Mouse (Mus musculus) kidney, adult 8-10 months (tissue): ENCODE data around the gene Ewsr1.

Experiments
- DNase-seq, 2 experiments: peaks; one replicate each; pipeline ENCODE4 v3.0.0; 2022

Gene Ewsr1

DNA sequence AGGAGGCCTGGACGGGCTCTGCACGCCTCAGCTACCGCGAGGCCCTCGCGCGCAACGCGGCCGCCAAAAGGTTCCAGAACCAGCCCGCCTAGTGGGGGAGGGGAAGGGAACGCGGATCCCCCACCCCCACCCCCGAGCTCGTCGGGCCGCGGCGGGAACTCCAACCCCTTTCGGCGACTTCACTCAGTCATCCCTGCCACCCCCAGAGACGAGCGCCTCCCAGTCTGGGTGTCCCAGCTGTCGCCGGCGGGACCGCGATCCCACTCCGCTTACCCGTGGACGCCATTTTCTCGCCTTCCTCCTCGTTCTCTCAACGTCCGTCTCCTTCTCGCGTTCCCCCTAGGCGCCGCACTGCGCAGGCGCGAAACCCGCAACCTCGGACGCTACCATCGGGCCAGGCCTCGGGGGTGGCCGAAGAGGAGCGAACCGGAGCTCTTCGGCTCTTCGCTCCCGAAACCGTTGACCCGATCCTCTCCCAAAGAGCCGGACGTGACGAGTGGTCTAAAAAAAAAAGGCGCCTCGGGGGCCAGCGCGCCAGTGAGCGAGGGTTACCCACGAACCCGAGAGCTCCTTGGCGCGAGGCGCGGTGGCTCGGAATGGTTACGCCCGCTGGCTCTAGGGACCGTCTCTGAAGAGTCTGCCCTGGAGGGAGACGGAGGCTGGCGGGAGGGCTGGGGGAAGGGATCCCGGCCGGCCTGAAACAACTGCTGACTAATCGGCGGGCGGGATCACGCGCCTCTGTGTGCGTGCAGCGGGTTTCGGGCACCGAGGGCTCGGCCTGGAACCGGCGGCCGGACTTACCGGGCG lies at the start of gene Ewsr1, which contains the start of gene Rhbdd3:
Gene Ewsr1 (minus strand): TSS at position 531 of the 807 bp plus-strand sequence.
Gene Rhbdd3 (plus strand): TSS at position 191 of the 807 bp plus-strand sequence.
- peak; percentile 94 to 96 for DNase-seq

DNA sequence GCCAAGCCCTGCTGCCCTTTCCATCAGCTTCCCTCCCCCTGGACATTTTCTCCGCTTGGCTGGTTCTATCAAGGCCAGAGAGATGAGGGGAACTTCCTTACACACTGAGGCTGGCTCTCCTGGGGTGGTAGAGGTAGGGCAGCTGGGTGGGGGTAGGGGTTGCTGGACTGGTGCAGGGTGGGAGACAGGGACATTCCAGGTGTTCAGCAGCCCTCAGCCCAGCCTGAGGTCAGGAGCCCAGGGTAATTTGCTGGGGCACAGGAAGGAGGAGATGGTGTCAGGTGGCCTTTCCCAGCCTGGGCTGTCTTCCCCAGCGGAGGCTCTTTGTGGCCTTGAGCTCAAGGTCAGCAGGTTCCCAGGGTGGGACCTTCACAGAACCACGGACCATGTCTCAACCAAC lies 46.5 kb upstream of the Ewsr1 start:
- no peak for DNase-seq

DNA sequence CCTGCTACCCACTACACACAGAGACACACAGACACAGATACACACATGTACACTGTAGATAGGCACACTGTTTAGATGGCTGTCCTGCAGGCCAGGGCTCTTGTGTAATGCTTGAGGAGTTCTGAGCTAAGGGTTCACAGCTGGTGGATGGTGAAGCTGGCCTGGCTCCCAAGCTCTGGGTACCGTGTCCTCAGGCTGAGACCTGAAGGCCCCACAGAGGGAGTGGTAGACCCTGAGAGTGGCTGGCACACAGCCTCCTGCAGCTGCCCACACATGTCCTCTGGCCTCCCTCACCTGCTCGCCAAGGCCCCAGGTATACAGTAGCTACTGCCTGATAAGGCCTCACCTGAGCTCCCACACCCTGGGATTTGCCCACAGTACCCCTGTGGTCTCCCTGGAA lies 42.9 kb upstream of the Ewsr1 start:
- no peak for DNase-seq

DNA sequence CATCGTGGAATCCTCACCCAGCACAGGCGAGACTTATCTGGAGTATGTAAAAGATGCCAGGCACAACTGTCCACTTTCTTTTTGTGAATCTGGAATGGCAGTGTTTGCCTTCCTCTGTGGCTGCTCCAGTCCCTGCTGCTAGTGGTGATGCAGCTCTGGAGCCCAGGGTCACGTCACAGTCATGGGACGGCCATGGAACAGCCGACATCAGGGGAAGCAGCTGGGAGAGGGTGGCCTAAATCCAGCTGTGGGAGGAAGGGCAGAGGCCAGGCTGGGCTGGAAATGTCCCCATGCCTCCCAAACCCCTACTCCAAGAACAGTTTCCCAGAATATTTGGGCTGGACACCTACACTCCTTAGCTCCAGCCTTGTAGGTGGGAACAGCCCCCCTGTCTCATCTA lies 42.2 kb upstream of the Ewsr1 start:
- DNase-seq = no peak

DNA sequence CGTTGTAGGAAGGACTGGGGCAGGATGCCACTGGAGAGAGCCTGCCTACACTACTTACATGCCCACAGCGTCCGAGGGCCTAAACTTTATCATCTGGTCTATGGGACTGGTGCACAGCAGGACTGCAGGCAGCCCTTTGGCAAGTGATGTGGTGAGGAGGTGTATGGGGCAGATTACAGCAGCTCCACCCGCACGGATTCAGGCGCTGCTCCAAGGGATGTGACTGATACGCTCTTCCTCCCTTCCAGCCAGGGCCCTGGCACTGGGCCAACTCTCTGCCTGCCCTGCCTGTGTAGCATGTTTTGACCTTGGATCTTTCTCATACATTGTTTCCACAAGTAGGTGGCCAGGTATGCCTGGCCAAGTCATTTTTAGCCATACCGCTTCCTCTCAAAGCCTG lies 41.6 kb upstream of the Ewsr1 start:
- DNase-seq = peak; percentile 61 to 66

DNA sequence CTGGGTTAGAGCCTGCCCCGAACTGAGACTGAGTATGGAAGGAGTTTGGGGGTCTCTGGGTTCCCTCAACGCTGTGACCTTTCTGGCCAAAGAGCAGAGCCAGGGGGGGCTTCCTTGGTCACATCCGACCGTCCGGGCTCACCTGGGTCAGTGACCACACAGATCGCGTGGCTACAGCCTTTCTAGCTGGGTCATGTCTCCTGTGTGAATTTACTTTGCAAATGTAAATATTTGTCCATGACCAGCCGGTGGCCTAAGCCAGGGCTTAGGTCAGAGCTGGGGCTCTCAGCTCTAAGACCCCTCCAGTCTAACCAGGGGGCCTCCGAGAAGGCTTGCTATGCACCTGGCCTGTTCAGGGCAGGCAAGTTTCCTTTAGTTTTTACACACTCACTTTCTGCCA lies 40.3 kb upstream of the Ewsr1 start:
- no peak for DNase-seq

DNA sequence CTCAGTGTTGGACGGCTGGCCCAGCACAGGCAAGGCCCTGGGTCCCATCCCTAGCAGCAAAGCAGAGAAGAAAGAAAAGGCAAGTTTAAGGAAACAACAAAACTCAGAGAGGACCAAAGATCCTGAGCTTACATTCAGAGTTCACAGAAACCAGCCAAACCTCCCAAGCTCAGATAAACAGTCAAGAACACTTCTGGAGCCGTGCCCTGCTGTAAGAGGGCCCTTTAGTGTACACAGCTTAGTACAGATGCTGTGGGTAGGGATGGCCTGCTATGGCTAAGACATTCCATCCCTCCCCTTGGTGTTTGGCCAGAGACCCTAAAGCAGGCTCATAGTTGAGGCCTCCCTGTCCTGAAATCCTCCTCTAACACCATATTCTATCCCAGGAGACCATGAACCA lies 39.6 kb upstream of the Ewsr1 start:
- DNase-seq = no peak

DNA sequence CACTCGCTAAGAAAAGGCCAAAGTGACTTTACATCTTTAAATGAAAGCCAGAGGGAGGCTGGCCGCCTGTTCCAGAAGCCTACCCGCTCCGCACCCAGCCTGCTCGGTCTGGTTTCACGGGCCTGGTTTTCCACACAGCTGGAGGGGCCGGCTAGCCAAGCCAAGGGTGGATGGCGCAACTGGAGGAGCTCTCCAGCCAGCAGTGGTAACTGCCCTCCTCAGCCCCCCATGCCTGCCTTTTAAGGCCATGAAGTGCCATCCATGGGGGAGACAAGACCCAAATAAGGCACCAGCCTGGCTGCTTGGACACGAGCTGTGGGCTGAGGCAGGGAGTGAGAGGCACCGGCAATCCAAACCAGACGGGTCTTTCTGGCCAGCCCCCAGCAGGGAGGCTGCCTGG lies 36.8 kb upstream of the Ewsr1 start:
- DNase-seq = peak in 1 of 2 experiments; percentile 39

DNA sequence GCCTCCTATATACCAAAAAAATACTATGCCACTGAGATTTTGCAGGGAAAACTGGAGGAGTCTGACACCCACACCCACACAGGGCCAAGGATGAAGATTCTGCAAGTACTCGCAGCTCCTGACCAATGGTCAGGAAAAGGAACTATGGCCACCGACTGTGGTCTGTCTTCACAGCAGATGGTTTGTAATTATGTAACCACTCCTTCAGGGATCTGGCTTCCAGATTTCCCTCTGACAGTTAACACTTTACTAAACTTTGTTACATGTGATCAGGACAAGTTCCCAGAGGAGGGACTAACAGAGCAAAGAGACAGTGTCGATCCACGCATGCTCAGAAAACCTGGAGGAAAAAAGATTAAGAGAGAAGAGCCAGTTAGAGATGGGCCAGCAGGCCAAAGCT lies 33.7 kb upstream of the Ewsr1 start:
- DNase-seq = no peak

DNA sequence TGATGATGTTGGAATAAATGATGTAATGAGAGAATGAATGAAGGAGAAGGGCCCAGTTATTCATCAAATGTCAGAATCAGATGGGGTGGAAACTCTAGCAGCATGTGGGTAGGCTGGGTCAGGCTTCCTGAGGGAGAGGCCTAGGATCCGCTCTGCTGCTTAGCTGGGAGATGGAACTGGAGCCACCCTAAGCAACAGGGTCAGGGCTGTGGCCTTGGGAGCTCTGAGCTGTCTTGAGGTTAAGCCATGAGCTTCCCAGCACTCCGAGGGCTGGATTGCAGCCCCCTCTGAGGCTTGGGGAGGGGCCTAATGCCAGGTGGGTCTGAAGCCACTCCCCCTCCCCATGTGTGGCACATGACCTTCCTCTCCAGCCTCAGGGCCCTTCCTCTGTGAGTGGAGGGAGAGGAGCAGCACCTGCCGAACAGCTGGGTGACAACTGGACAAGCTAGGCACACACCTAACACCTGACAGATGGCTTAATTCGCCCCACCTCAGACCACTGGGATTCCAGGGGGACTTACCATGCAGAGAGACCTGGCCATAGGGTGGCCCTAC lies 31.1 kb upstream of the Ewsr1 start:
- no peak for DNase-seq

DNA sequence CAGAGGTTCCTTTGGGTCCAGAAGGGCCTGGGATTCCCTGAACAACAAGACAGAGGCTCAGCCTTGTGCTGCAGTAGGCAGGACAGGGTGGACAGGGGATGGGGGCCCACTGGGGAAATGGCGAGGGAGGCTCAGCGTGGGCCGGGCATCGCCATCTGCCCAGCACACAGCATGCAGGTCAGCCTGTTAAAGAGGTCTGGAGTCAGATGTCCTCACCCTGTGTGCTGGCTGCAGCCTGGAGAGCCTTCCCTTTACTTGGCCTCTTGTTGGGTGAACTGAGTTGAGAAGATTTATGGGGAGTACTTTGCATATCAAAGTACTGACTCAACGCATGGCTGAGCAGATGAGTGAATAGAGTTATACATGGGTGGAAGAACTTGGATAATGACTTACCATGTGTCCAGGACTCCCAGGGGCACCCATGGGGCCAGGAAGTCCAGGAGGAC lies 30.0 kb upstream of the Ewsr1 start:
- no peak for DNase-seq

DNA sequence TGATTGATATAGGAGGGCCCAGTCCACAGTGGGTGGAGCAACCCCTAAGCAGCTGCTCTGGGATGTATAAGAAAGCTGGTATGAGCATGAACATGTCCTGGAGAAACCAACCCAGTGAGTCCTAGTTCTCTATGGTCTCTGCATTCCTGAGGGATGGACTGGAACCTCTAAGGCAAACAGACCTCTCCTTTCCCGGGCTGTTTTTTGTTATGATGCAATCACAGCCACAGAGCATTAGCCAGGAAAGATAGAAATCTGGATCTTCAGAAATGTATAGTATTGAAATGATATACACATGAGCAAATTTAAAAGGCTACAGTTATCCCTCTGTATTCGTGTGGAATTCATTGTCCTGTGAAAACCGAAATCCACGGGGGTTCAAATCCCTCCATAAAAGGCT lies 26.6 kb upstream of the Ewsr1 start:
- DNase-seq = no peak

DNA sequence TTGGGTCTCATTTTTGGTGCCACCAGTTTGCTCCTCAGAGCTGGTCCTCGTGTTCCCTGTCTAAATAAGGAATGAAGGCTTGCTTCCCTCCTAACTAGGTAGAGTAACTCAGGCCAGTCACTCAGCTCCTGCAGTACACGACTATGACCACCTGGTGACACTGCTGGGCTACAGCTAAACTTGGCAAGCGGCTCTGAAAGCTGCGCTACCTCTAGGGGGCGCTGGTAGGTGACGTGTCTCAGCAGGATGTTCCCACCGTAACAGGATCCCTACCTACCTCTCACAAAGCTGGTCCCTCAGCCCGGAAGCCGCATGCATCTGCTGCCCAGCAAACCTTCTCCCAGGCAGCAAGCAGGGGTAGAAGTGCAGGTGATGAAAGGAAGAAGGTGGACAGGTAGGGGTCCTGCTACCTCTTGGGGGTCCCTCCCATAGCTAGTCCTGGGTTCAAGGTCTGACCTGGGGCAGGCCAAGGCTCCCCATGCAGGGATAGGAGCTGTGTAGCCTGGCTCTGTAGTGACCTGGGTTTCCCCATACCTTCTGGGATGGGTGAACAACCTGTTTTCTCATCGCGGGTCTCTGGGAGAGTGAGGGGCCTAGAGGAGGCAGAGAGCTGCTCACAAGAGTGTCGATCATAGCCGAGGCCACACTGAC lies 16.0 kb upstream of the Ewsr1 start:
- peak; percentile 76 to 92 for DNase-seq

DNA sequence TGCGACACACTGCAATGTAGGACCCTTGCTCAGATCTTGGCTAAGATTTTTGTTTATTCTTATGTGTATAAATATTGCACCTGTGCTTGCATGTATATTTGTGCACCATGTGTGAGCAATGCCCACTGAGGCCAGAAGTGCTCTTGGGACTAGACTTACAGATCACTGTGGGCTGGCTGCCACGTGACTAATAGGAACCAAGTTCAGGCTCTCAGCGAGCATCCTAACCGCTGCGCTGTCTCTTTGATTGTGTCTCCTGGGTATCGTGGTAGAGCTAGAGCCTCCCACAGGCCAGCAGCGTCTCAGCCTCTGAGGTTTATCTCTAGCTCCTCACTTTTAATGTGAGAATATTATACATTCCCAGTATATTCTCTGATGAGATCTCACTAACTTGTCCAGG lies 14.6 kb upstream of the Ewsr1 start:
- no peak for DNase-seq

DNA sequence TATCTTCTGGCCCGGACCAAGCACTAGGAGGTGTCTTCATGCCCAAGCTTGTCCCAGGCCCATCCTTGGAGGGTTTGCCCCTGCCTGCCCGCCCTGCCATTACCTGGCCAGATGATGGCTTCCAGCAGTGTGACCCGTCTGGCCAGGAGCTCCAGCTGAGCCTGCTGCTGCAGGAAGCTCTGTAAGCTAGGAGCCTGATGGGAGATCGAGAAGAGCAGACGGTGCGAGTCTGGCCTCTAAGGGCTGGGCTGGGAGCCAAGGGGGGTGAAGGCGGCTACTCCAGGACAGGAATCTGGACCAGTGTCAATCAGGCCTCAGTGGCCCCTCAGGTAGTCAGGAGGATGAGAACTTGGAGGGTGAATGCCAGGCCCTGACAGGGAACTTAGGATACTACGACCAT lies 10.4 kb upstream of the Ewsr1 start:
- no peak for DNase-seq

DNA sequence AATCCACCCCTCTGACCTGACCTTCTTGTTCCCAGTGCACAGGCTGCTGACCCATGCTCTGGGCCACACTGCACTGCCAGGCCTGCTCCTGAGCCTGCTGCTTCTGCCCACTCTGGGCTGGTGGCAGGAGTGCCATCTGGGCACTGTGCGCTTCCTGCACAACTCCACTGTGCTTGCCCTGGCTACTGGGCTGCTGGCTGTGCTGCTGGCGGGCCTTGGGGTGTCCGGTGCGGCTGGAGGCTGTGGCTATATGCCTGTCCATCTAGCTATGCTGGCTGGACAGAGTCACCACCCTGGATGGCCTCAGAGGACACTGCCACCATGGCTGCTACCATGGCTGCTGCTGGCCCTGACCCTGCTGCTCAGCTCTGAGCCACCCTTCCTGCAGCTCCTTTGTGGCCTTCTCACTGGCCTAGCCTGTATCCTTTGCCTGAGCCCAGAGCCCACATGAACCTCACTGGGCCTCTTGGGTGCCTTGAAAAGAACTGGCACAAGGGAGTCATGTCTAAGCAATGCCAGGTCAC lies 5.0 kb upstream of the Ewsr1 start:
- DNase-seq = no peak

DNA sequence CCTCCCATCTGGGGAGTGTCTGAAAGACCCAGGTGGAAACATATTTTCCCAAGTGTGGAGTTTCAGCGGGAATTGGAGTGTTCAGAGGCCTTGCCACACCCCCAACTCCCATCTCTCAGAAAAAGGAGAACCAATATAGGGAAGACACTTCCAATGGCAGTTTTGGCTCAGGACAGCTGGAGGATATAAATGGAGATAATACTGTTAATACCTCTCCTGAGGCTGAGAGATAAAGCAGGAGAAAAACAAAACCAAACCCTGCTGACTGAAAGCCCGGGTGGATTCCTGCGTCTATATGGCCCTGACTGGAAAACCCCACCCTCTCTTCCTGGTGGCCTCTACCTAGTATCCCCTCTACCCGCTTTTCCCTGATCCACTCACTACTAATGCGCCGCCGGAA lies 3.3 kb upstream of the Ewsr1 start:
- no peak for DNase-seq

DNA sequence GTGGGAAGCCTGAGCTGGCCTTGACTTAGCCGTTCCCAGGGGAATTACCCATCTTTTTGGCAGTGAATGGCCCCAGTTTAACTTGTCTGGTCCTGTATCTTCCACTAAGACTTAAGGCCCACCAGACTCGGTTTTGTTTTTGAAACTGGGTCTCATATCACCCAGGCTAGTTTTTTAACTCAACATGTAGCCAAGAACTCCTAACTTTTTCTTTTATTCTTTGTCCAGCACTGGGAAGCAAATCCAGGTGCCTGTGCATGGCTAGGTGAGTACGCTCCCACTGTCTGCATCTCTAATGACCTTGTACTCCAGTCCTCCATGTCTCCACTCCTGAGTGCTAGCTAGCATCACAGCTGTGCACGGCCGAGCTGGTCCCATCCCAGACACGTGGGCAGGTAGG lies 2.6 kb upstream of the Ewsr1 start:
- no peak for DNase-seq

DNA sequence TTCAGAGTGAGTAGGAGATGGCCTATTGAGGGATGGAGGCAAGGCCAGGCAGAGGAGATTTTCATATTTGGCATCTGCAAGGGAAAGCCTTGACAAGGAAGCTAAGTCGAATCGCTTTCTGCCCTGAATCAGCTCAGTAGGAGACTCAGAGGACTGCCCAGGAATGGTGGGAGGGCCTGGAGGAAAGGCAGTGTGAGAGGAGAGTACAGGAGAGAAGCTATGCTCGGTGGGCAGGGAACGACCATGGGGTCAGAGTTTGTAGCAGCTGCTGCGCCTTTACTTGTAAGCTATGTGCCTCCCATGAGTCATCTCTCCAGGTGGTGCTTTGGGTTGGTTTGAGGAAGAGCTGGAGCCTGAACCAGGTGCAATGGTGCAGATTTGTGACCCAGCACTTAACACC lies 1.7 kb upstream of the Ewsr1 start:
- no peak for DNase-seq

DNA sequence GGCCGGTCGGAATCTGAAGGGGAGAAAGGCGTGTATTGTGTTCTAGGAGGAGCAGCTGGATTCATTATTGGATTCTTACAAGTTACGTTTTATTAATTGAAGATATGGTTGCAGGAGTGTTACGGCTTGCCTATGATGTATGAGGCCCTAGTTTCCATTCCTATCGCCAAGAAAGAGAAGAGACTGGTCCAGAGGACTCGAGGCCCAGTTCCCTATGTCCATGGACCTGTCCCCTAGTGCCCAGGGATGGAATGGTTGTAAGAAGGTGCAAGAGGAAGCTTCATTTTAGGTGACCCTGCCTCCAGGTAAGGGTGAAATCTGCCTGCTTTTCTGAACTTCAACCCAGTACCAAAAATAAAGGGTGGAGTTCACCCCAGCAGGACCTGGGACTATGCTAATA lies 1.2 kb upstream of the Ewsr1 start:
- DNase-seq = no peak

DNA sequence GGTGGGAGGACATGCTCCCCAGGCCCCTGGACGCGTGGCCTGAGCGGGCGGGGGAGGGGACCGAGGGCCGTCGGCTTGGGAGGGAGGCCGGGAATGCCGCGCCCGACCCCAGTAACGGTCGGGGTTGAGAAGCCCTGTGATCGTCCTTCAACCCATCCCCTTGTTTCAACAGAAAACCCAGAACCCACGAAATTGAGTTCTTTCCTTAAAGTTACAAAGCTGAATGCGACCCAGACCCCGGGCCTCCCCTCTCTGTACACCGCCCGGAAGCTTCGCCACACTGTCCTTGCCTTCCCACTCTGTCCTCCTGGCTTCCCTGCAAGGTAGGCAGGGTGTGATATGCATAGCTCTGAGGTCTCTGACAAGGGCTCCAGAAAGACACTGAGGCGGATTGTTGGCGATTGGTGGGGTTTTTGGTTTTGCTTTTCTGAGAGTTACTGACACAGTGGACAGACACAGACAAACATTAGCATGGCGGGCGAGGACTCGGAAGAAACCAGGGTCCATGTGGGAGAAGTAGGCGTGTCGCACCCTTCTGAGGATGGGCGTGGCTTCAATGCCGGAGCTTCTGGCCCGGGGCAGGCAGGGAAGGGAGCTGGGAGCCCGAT lies 614 bp upstream of the Ewsr1 start:
- peak; percentile 82 to 89 for DNase-seq

DNA sequence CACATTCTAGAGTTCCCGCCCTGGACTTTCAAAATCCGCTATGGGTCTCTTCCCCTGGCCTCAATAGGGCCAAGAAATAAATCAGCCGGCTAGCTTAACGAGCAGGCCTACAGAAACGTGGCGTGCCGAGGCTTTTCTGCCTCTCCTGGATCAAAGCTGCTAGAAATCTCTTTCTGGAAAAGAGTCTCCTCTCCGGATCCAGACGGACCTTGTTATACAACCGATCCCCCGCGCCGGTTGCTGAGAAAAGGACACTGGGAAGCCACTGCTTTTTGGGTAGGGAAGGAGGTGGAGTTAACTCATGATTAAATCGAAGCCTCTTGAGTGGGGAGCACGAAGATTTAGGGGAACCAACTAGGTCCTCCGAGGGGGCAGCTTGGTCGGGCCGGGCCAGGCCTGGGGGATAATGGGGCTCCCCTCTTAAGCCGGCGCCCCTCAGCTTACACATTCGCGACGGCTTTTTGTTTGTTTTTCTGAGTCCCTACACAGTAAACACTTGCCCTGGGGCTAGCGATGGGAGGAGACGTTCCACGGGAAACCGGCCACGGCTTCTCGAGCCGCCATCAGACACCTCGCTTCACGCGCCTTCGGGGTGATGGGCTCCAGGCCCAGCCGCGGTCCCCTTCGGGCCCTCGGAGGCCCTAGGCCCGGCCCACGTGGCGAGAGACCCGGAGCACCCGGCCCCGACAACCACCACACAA lies 881 bp downstream of the Ewsr1 start:
- DNase-seq = peak; percentile 47 to 64

DNA sequence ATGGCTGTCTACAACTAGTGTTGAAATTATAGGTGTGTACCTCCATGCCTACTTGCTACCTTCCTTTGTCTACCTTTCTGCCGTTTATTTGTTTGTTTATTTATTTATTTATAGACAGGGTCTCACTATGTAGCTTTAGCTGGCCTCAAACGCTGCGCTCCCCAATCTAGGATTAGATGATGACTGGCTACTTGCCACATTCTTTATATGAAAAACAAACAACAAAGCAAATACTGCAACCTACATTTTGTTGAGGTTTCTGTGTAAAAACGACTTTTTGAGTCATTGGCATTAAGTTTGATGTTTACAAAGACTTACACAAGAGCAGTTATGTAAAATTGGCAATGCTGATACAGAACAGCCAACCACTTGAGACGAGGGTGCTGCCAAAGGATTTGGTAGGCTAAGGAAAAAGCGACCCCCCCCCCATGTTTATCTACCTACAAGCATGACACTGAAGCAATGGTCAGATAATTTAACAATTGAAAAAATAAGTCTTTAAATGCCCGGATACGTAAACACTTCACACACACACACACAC lies 2.5 kb downstream of the Ewsr1 start:
- DNase-seq = no peak
